Mouse (Mus musculus) thymus, adult 2 months (tissue): Measurements from ENCODE around the gene Cdh3. TPM values are rescaled to one million over a fixed set of nuclear protein-coding genes. Genes with fewer than 3 reads are reported as not detected.

ENCODE experiments used
- DNase-seq: peaks from one replicate; pipeline ENCODE4 v3.0.0; 2021
- H3K27ac ChIP-seq: fragments of 200-500 bp; 2 replicates; pipeline ENCODE4 v1.5.1; 2012; ENCODE audit warnings: low read length, control low read depth; ENCODE audit not compliant: control insufficient read depth, insufficient read depth
- H3K27me3 ChIP-seq: fragments of 200-500 bp; 2 replicates; pipeline ENCODE4 v1.6.1; 2012; ENCODE audit warnings: mild to moderate bottlenecking, low read length, moderate library complexity, mixed read lengths; ENCODE audit not compliant: control insufficient read depth, insufficient read depth
- H3K36me3 ChIP-seq: fragments of 200-500 bp; 2 replicates; pipeline ENCODE4 v1.6.1; 2012; ENCODE audit warnings: mild to moderate bottlenecking, low read length, moderate library complexity; ENCODE audit not compliant: control insufficient read depth, insufficient read depth
- H3K4me1 ChIP-seq: fragments of 200-500 bp; replicated peaks from 2 replicates; pipeline ENCODE4 v1.6.1; 2012; ENCODE audit warnings: low read length; ENCODE audit not compliant: control insufficient read depth, insufficient read depth
- H3K4me3 ChIP-seq: fragments of 200-500 bp; 2 replicates; pipeline ENCODE4 v1.5.1; 2012; ENCODE audit warnings: mild to moderate bottlenecking, low read length, control low read depth, moderate library complexity; ENCODE audit not compliant: control insufficient read depth, insufficient read depth
- CTCF ChIP-seq: fragments of 200-500 bp; IDR thresholded peaks from 2 replicates; pipeline ENCODE4 v1.5.1; 2012; ENCODE audit warnings: mild to moderate bottlenecking, control low read depth, low read length, moderate library complexity, borderline replicate concordance; ENCODE audit not compliant: control insufficient read depth, poor library complexity, insufficient read depth; ENCODE audit errors: extremely low read depth
- POLR2A ChIP-seq: fragments of 200-500 bp; IDR thresholded peaks from 2 replicates; pipeline ENCODE4 v1.6.1; 2012; ENCODE audit warnings: mild to moderate bottlenecking, low read length, control low read depth, moderate library complexity; ENCODE audit not compliant: control insufficient read depth, poor library complexity, insufficient read depth; ENCODE audit errors: extremely low read depth
- WGBS: fragments of 180-500 bp; shearing (Covaris S2); methylation state at CpG from one replicate; pipeline ENCODE4 v1.1.7; 2018; 5-methylcytosine and 5-hydroxymethylcytosine counted together
- polyA plus RNA-seq: library from polyadenylated mRNA; depleted of rRNA; stranded (reverse); fragments of >200 nt; gene quantifications from 2 replicates; pipeline ENCODE4 v1.2.3, GENCODE M21; 2012; rRNA removed

The Cdh3 gene
- polyA plus RNA-seq, 1 experiment, result 8.2 TPM

GRCm38 (mm10) chr8:106603131-106603819 is 92.6 kb downstream of the Cdh3 start, which contains the start of gene Cdh1:
Gene Cdh1, plus strand, starts transcription at chr8:106603351.
- Histone ChIP-seq H3K27ac (no peak within 1 kb of the TSS), H3K4me3 (peak within 1 kb of the TSS; percentile 38), H3K27me3 (peaks cover 5% of the 10 kb centered on the region; the same call in 1 of the 2 replicates), H3K36me3 (no peaks in the 10 kb centered on the region), H3K4me1 (peaks cover 25% of the 10 kb centered on the region)
- WGBS, result 1% methylated on average over 53 of the region's 53 CpGs
- peak; percentile 64 for DNase-seq
- TF ChIP-seq POLR2A (no peak), CTCF (peak; percentile 20; the same call in 1 of the 2 replicates)

GRCm38 (mm10) chr8:106603933-106604332 is 93.2 kb downstream of the Cdh3 start:
- no peak overlapping the region for H3K27ac ChIP-seq
- H3K27me3 ChIP-seq, result peaks cover 5% of the 10 kb centered on the region; the same call in 1 of the 2 replicates
- 5% methylated on average over 19 of the region's 19 CpGs for WGBS
- H3K4me3 ChIP-seq, result peak overlapping the region; percentile 38
- peaks cover 25% of the 10 kb centered on the region for H3K4me1 ChIP-seq
- DNase-seq, result no peak
- no peak for TF ChIP-seq CTCF
- no peaks in the 10 kb centered on the region for H3K36me3 ChIP-seq

- no peak for DNase-seq
- WGBS, result 85% methylated on average over 7 of the region's 7 CpGs
- Histone ChIP-seq H3K27me3 (peaks cover 5% of the 10 kb centered on the region; the same call in 1 of the 2 replicates), H3K27ac (no peak overlapping the region), H3K36me3 (no peaks in the 10 kb centered on the region), H3K4me3 (no peak overlapping the region), H3K4me1 (peaks cover 25% of the 10 kb centered on the region)
- TF ChIP-seq POLR2A (no peak), CTCF (no peak)
Observed at GRCm38 (mm10) chr8:106605657-106606056, 95.0 kb downstream of the Cdh3 start.

- whole genome bisulfite sequencing, result 3% methylated on average over 4 of the region's 4 CpGs
- no peak for DNase-seq
- no peak overlapping the region for H3K27ac ChIP-seq
- H3K4me3 ChIP-seq, result no peak overlapping the region
- peaks cover 25% of the 10 kb centered on the region for H3K4me1 ChIP-seq
- H3K36me3 ChIP-seq, result no peaks in the 10 kb centered on the region
- no peak for TF ChIP-seq POLR2A
- TF ChIP-seq CTCF, result no peak
- H3K27me3 ChIP-seq, result peaks cover 5% of the 10 kb centered on the region; the same call in 1 of the 2 replicates
Observed at GRCm38 (mm10) chr8:106606121-106606520, 95.4 kb downstream of the Cdh3 start.

GRCm38 (mm10) chr8:106606601-106607145 is 96.0 kb downstream of the Cdh3 start:
- WGBS, result 36% methylated on average over 15 of the region's 15 CpGs
- TF ChIP-seq POLR2A (no peak), CTCF (no peak)
- H3K27ac ChIP-seq, result no peak overlapping the region
- H3K4me3 ChIP-seq, result no peak overlapping the region
- no peak for DNase-seq
- peaks cover 5% of the 10 kb centered on the region; the same call in 1 of the 2 replicates for H3K27me3 ChIP-seq
- H3K4me1 ChIP-seq, result peaks cover 25% of the 10 kb centered on the region
- no peaks in the 10 kb centered on the region for H3K36me3 ChIP-seq

Other genes starting within 250 kb of the Cdh3 start
- gene Smpd3, start 172.9 kb upstream of the Cdh3 start, polyA plus RNA-seq, result 3.6 and 3.8 TPM in 2 replicates
- 4.1 and 4.7 TPM in 2 replicates for gene Zfp90, start 95.6 kb upstream of the Cdh3 start, polyA plus RNA-seq
- gene 6030452D12Rik, start 10.4 kb upstream of the Cdh3 start, polyA plus RNA-seq, result not detected in 2 replicates
- gene Gm10073, start 62.6 kb downstream of the Cdh3 start, polyA plus RNA-seq, result 69.5 and 76.2 TPM in 2 replicates
- 23.5 TPM in 2 replicates for gene Cdh1, start 92.5 kb downstream of the Cdh3 start, polyA plus RNA-seq
- gene Tango6, start 172.2 kb downstream of the Cdh3 start, polyA plus RNA-seq, result 6.4 and 6.9 TPM in 2 replicates